Comparison of ENCODE assay signal across 16 mouse cellular contexts in the genomic region with DNA sequence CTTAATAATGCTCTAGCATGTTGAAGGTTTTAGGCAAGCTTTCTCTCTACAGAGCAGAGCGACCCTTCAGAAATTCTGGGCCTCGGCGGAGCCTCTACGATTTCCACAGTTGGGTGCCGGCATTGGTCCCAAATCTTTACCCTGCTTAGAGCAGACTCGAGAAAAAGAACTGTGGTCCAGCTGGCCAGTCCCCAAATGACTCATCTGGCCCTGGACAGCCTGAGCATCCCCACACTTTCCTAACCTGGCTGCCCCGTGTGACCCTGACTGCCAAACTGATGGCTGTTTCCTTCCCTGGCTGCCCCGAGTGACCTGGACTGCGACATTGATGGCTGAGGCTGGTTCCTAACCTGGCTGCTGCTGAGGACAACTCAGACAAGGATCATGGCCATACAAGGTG.
DNase-seq lines count a peak whose midpoint lies in the region; ATAC-seq lines count a peak whose summit lies in the region.
"Had no signal": no experiment of that assay in that cellular context is flagged by ENCODE, and none has a peak within 500 bp of the region (broad histone marks: within the 10 kb centered on the region; RNA-seq: fewer than 3 reads in every experiment).

No protein-coding gene starts in this region.

- WGBS in kidney, embryonic 16.5 days, result 84% methylated on average over 9 of the region's 9 CpGs

- no peak overlapping the region for H3K9ac ChIP-seq in kidney, embryonic 16.5 days (replicated peaks; ENCODE audit: low read length)
- H3K9ac ChIP-seq: heart, embryonic 15.5 days; hindbrain, embryonic 12.5 days; midbrain, embryonic 15.5 days had no signal

- no peak for ATAC-seq in kidney, embryonic 16.5 days (ENCODE audit: low FRiP score, low TSS enrichment)
- no peak for ATAC-seq in megakaryocyte, adult 5-6 weeks (ENCODE audit: poor library complexity, severe bottlenecking)
- ATAC-seq: intestine, embryonic 16.5 days; midbrain, embryonic 15.5 days had no signal

- no peak overlapping the region for H3K4me3 ChIP-seq in kidney, embryonic 16.5 days (ENCODE audit: low read length)
- H3K4me3 ChIP-seq: heart, embryonic 15.5 days; hindbrain, embryonic 12.5 days; midbrain, embryonic 15.5 days had no signal

- H3K27ac ChIP-seq in kidney, embryonic 16.5 days (ENCODE audit: low read length), result no peak overlapping the region
- H3K27ac ChIP-seq: heart, embryonic 15.5 days; hindbrain, embryonic 12.5 days; midbrain, embryonic 15.5 days had no signal

- peaks cover 42% of the 10 kb centered on the region for H3K4me1 ChIP-seq in kidney, embryonic 16.5 days (ENCODE audit: insufficient read depth, low read length)

- H3K27me3 ChIP-seq in kidney, embryonic 16.5 days (ENCODE audit: insufficient read depth, low read length), result no peaks in the 10 kb centered on the region

- peak; percentile 11 for DNase-seq in cerebellum, adult 18-20 months
- DNase-seq in cerebellum, adult 8-10 months, result no peak
- DNase-seq in kidney, adult 11 months, result peak; percentile 45
- DNase-seq in adrenal gland, postnatal 14 days, result peak; percentile 69
- peak; percentile 55 for DNase-seq in kidney, postnatal 10 days
- no peak for DNase-seq in spleen, postnatal 36 days (ENCODE audit: low spot score in 2 of 2)
- DNase-seq: B cell, adult 2 months; lung, adult 2 months; right cerebral cortex, postnatal 4 days; thymus, adult 18-20 months had no signal

- no peak overlapping the region for H3K4me2 ChIP-seq in kidney, embryonic 16.5 days (replicated peaks; ENCODE audit: low read depth, low read length)
- H3K4me2 ChIP-seq: heart, embryonic 15.5 days; hindbrain, embryonic 12.5 days; midbrain, embryonic 15.5 days had no signal

- no peaks in the 10 kb centered on the region for H3K36me3 ChIP-seq in kidney, embryonic 16.5 days (ENCODE audit: insufficient read depth, low read length)
- H3K36me3 ChIP-seq: heart, embryonic 15.5 days; hindbrain, embryonic 12.5 days; midbrain, embryonic 15.5 days had no signal

- no peaks in the 10 kb centered on the region for H3K9me3 ChIP-seq in kidney, embryonic 16.5 days (ENCODE audit: low read length)
- H3K9me3 ChIP-seq: heart, embryonic 15.5 days; hindbrain, embryonic 12.5 days; midbrain, embryonic 15.5 days had no signal

Comparison
In these comparisons a context has a peak if more than half of its experiments do, and no peak if none do; other contexts are left out.
1. DNase-seq: peak in cerebellum, adult 18-20 months (2 of 2), kidney, adult 11 months (single experiment), adrenal gland, postnatal 14 days (single experiment) and kidney, postnatal 10 days (single experiment); none in cerebellum, adult 8-10 months (single experiment) and spleen, postnatal 36 days (0 of 2).